Mouse (Mus musculus) kidney, postnatal 0 days (tissue): ENCODE measurements around the gene Ddc. TPM values are rescaled to one million over a fixed set of nuclear protein-coding genes. Genes with fewer than 3 reads are reported as not detected.

ENCODE experiments used
- ATAC-seq: fragments of 200-750 bp; cut with Nextera tagmentation; replicated peaks from 2 replicates; pipeline ENCODE4 v1.8.0; 2017; ENCODE audit warnings: low read depth, moderate number of reproducible peaks, moderate TSS enrichment, moderate library complexity; ENCODE audit not compliant: low FRiP score
- DNase-seq: peaks from one replicate; pipeline ENCODE4 v3.0.0-alpha.2; 2016; ENCODE audit warnings: low spot score
- H3K27ac ChIP-seq: fragments of 300-500 bp; sonication (generic); 2 replicates; pipeline ENCODE4 v1.5.1; 2014; ENCODE audit warnings: mild to moderate bottlenecking
- H3K27me3 ChIP-seq: fragments of 300-500 bp; sonication (generic); 2 replicates; pipeline ENCODE4 v1.6.1; 2014; ENCODE audit warnings: low read length, mixed read lengths; ENCODE audit not compliant: insufficient read depth
- H3K36me3 ChIP-seq: fragments of 300-500 bp; sonication (generic); 2 replicates; pipeline ENCODE4 v1.6.1; 2014; ENCODE audit warnings: low read length, mixed read lengths; ENCODE audit not compliant: insufficient read depth
- H3K4me1 ChIP-seq: fragments of 300-500 bp; sonication (generic); replicated peaks from 2 replicates; pipeline ENCODE4 v1.6.1; 2014; ENCODE audit warnings: antibody characterized with exemption, low read length, mixed read lengths; ENCODE audit not compliant: insufficient read depth
- H3K4me2 ChIP-seq: fragments of 300-500 bp; sonication (generic); 2 replicates; pipeline ENCODE4 v1.6.1; 2014; ENCODE audit warnings: mild to moderate bottlenecking, low read length, moderate library complexity, mixed read lengths
- H3K4me3 ChIP-seq: fragments of 300-500 bp; sonication (generic); replicated peaks from 2 replicates; pipeline ENCODE4 v1.5.1; 2014; ENCODE audit warnings: low read depth, low read length
- H3K9ac ChIP-seq: fragments of 300-500 bp; sonication (generic); 2 replicates; pipeline ENCODE4 v1.6.1; 2014; ENCODE audit warnings: low read depth, low read length
- H3K9me3 ChIP-seq: fragments of 300-500 bp; sonication (generic); replicated peaks from 2 replicates; pipeline ENCODE4 v1.6.1; 2016; ENCODE audit warnings: low read length, inconsistent platforms, mixed read lengths
- CTCF ChIP-seq: IDR thresholded peaks from 2 replicates; pipeline ENCODE4 v1.5.1; 2016; ENCODE audit warnings: antibody characterized with exemption, low read depth, mild to moderate bottlenecking, moderate library complexity
- WGBS: fragments of 180-500 bp; shearing (Covaris S2); extraction: QIAGEN DNeasy Blood & Tissue Kit; methylation state at CpG from one replicate; pipeline ENCODE4 v1.1.7; 2014; 5-methylcytosine and 5-hydroxymethylcytosine counted together
- polyA plus RNA-seq: library from polyadenylated mRNA; unstranded; fragments of >200 nt; fragmentation: Nextera tagmentation; extraction: Ambion mirVana; gene quantifications from 2 replicates; pipeline ENCODE4 v1.2.1, GENCODE M21; 2015

The Ddc gene
- polyA plus RNA-seq, 1 experiment from 2014 or later, result 17.4 TPM

GRCm38 (mm10) chr11:11940833-11941681, 43.1 kb upstream of the Ddc start:
- Histone ChIP-seq H3K4me3 (no peak overlapping the region), H3K9ac (no peak overlapping the region), H3K36me3 (peaks cover 12% of the 10 kb centered on the region), H3K27me3 (no peaks in the 10 kb centered on the region), H3K9me3 (no peaks in the 10 kb centered on the region), H3K27ac (no peak overlapping the region), H3K4me1 (no peaks in the 10 kb centered on the region), H3K4me2 (no peak overlapping the region)
- no peak for TF ChIP-seq CTCF
- no peak for ATAC-seq
- DNase-seq, result no peak
- 77% methylated on average over 5 of the region's 5 CpGs for WGBS

GRCm38 (mm10) chr11:11939611-11940010, 41.7 kb upstream of the Ddc start:
- Histone ChIP-seq H3K4me2 (no peak overlapping the region), H3K9ac (no peak overlapping the region), H3K36me3 (peaks cover 7% of the 10 kb centered on the region), H3K27ac (no peak overlapping the region), H3K4me3 (no peak overlapping the region), H3K27me3 (no peaks in the 10 kb centered on the region), H3K4me1 (no peaks in the 10 kb centered on the region), H3K9me3 (no peaks in the 10 kb centered on the region)
- 76% methylated on average over 3 of the region's 3 CpGs for WGBS
- DNase-seq (no peak), ATAC-seq (no peak)
- no peak for TF ChIP-seq CTCF

GRCm38 (mm10) chr11:11938591-11938990, 40.6 kb upstream of the Ddc start:
- Histone ChIP-seq H3K9ac (no peak overlapping the region), H3K9me3 (no peaks in the 10 kb centered on the region), H3K36me3 (peaks cover 7% of the 10 kb centered on the region)

GRCm38 (mm10) chr11:11937340-11938030, 39.5 kb upstream of the Ddc start:
- Histone ChIP-seq H3K36me3 (peaks cover 3% of the 10 kb centered on the region), H3K4me3 (no peak overlapping the region), H3K9me3 (no peaks in the 10 kb centered on the region), H3K4me2 (no peak overlapping the region), H3K9ac (no peak overlapping the region), H3K27me3 (no peaks in the 10 kb centered on the region), H3K4me1 (no peaks in the 10 kb centered on the region), H3K27ac (no peak overlapping the region)
- no peak for DNase-seq
- WGBS, result 78% methylated on average over 10 of the region's 10 CpGs
- no peak for TF ChIP-seq CTCF
- ATAC-seq, result no peak

More at GRCm38 (mm10) chr11:11938591-11938990, 40.6 kb upstream of the Ddc start:
- H3K4me3 ChIP-seq, result no peak overlapping the region
- DNase-seq (no peak), ATAC-seq (no peak)
- no peaks in the 10 kb centered on the region for H3K27me3 ChIP-seq
- no peak overlapping the region for H3K27ac ChIP-seq
- H3K4me2 ChIP-seq, result no peak overlapping the region
- 92% methylated on average over 1 of the region's 1 CpGs for WGBS
- no peak for TF ChIP-seq CTCF
- H3K4me1 ChIP-seq, result no peaks in the 10 kb centered on the region

- H3K4me2 ChIP-seq, result no peak overlapping the region
- H3K27ac ChIP-seq, result no peak overlapping the region
- H3K27me3 ChIP-seq, result no peaks in the 10 kb centered on the region
- H3K9me3 ChIP-seq, result no peaks in the 10 kb centered on the region
- 85% methylated on average over 8 of the region's 8 CpGs for WGBS
- TF ChIP-seq CTCF, result no peak
- no peak overlapping the region for H3K4me3 ChIP-seq
- H3K36me3 ChIP-seq, result peaks cover 3% of the 10 kb centered on the region
- H3K9ac ChIP-seq, result no peak overlapping the region
- DNase-seq, result no peak
- no peak for ATAC-seq
- H3K4me1 ChIP-seq, result no peaks in the 10 kb centered on the region
Measured at GRCm38 (mm10) chr11:11934808-11935207, 36.9 kb upstream of the Ddc start.

- Histone ChIP-seq H3K9me3 (no peaks in the 10 kb centered on the region), H3K4me2 (no peak overlapping the region), H3K36me3 (peaks cover 3% of the 10 kb centered on the region), H3K27ac (no peak overlapping the region), H3K27me3 (no peaks in the 10 kb centered on the region), H3K9ac (no peak overlapping the region), H3K4me1 (no peaks in the 10 kb centered on the region), H3K4me3 (no peak overlapping the region)
- no peak for TF ChIP-seq CTCF
- no peak for ATAC-seq
- DNase-seq, result no peak
- WGBS, result 66% methylated on average over 11 of the region's 11 CpGs
Measured at GRCm38 (mm10) chr11:11932102-11932789, 34.3 kb upstream of the Ddc start.
